Mouse (Mus musculus) neural tube, embryonic 12.5 days (tissue): ENCODE measurements around the gene Lyrm1. TPM values are rescaled to one million over a fixed set of nuclear protein-coding genes. Genes with fewer than 3 reads are reported as not detected.

Experiments used
- ATAC-seq: fragments of 200-750 bp; cut with Nextera tagmentation; 2 replicates; pipeline ENCODE4 v1.8.0; 2017; ENCODE audit warnings: low read depth, mild to moderate bottlenecking, moderate TSS enrichment, moderate library complexity; ENCODE audit not compliant: low FRiP score
- H3K27ac ChIP-seq: fragments of 300-500 bp; sonication (generic); 2 replicates; pipeline ENCODE4 v1.5.1; 2016
- H3K27me3 ChIP-seq: fragments of 300-500 bp; sonication (generic); replicated peaks from 2 replicates; pipeline ENCODE4 v1.6.1; 2016; ENCODE audit warnings: mild to moderate bottlenecking
- H3K36me3 ChIP-seq: fragments of 300-500 bp; sonication (generic); 2 replicates; pipeline ENCODE4 v1.6.1; 2016; ENCODE audit warnings: mild to moderate bottlenecking
- H3K4me1 ChIP-seq: fragments of 300-500 bp; sonication (generic); 2 replicates; pipeline ENCODE4 v1.6.1; 2016
- H3K4me2 ChIP-seq: fragments of 300-500 bp; sonication (generic); replicated peaks from 2 replicates; pipeline ENCODE4 v1.6.1; 2016; ENCODE audit warnings: mild to moderate bottlenecking
- H3K4me3 ChIP-seq: fragments of 300-500 bp; sonication (generic); 2 replicates; pipeline ENCODE4 v1.5.1; 2016
- H3K9ac ChIP-seq: fragments of 300-500 bp; sonication (generic); 2 replicates; pipeline ENCODE4 v1.6.1; 2016; ENCODE audit warnings: mild to moderate bottlenecking
- H3K9me3 ChIP-seq: fragments of 300-500 bp; sonication (generic); 2 replicates; pipeline ENCODE4 v1.6.1; 2016; ENCODE audit warnings: mild to moderate bottlenecking
- WGBS: fragments of 180-500 bp; shearing (Covaris S2); methylation state at CpG from one replicate; pipeline ENCODE4 v1.1.7; 2016; 5-methylcytosine and 5-hydroxymethylcytosine counted together
- polyA plus RNA-seq: library from polyadenylated mRNA; unstranded; fragments of >200 nt; fragmentation: Nextera tagmentation; extraction: Ambion mirVana; gene quantifications from 2 replicates; pipeline ENCODE4 v1.2.1, GENCODE M21; 2016

Gene Lyrm1
- 12.6 and 14.9 TPM in 2 replicates for polyA plus RNA-seq

DNA sequence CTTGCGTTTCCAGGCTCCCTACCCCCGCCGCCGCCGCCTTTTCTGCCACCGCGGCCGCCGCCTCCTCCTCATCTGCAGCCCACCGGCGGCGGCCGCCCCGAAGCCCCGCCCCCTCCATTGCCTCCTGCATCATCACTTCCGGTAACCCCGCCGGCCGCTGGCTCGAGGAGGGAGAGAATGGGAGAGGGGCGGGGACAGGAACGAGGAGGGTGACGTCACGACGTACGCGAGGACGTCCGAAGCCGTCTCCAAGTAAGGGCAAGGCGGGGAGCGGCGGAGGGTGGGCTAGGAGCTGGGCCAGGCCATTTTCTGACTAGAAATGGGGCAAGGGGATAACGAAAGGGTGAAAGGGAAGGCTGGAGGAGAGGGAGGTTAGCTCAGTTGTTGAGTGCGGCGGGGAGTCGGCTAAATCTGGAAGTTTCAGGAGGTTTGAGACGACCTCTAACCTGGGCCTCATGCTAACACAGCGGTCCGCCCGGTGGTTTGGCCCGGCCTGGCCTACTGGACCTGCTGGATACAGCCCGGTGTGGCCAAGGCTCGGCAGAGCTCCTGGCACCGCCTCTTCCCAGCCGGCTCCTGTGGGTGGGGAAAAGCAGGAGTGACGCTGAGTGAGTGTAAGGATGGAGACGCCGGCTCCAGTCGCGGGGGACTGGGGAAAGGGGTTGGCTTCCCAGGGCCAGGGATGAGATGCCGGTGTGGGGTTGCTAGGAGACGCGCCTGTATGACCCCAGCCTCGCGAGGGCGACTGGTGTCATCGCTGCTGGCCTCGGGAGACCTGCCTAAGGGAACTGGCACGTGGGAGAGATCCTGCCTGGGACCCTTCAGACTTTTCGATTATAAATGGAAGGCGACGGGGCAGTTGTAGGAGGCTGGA is at the start of gene Lyrm1, which contains the start of gene Dcun1d3:
Gene Lyrm1, plus strand, starts transcription at position 223 of the 874 bp plus-strand sequence.
Gene Dcun1d3, minus strand, starts transcription at position 660 of the 874 bp plus-strand sequence.
- Histone ChIP-seq H3K4me1 (peaks cover 19% of the 10 kb centered on the region), H3K4me2 (peak within 1 kb of the TSS; percentile 76), H3K27ac (peak within 1 kb of the TSS; percentile 86), H3K9me3 (no peaks in the 10 kb centered on the region), H3K4me3 (peak within 1 kb of the TSS; percentile 71), H3K9ac (peak within 1 kb of the TSS; percentile 77), H3K36me3 (no peaks in the 10 kb centered on the region), H3K27me3 (no peaks in the 10 kb centered on the region)
- peak; percentile 99 for ATAC-seq
- under 1% methylated on average over 63 of the region's 63 CpGs for WGBS

DNA sequence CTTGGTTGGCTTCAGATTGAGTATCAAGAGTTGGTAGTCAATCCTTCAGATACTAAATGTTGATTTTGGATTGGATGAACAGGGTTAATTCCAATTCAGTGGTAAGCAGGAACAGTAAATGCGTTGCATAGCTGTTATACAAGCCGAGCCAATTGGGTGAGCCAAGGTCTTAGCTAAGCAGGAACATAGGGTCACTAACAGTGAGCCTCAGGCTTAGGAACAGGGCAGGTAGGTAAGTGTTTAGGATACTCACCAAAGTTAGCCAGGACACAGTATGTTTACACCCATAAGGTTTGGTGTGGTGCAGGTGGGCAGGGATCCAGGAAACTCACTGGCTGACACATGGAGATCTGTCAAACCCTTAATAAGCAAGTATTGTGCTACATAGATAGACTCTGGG is 48.3 kb upstream of the Lyrm1 start:
- Histone ChIP-seq H3K27ac (no peak overlapping the region), H3K4me2 (no peak overlapping the region), H3K9ac (no peak overlapping the region), H3K27me3 (no peaks in the 10 kb centered on the region), H3K9me3 (no peaks in the 10 kb centered on the region), H3K4me1 (no peaks in the 10 kb centered on the region), H3K4me3 (no peak overlapping the region), H3K36me3 (peaks cover 7% of the 10 kb centered on the region; the same call in 1 of the 2 replicates)
- ATAC-seq = no peak
- WGBS = 96% methylated on average over 2 of the region's 2 CpGs

DNA sequence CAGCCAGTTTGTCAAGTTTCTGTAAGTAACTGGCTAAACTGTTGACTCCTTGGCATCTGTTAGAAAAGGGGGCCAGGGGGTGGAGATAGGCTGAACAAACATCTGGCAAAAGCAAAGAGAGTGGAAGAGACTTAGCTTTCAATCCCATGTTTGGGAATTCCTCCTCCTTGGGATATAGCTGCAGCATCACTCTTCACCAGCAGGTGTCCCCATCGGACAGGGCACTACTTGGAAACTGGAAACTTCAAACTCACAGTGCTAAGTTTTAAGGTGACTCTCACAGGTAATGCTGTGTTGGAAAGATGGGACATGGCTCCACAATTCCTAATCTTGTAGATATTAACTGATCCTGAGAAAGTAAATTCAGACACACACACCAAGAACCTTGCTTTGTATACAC is 46.6 kb upstream of the Lyrm1 start:
- no peaks in the 10 kb centered on the region for H3K9me3 ChIP-seq
- no peaks in the 10 kb centered on the region for H3K27me3 ChIP-seq
- H3K4me3 ChIP-seq = no peak overlapping the region
- ATAC-seq = no peak
- no peak overlapping the region for H3K4me2 ChIP-seq
- H3K4me1 ChIP-seq = no peaks in the 10 kb centered on the region
- 3% methylated on average over 1 of the region's 1 CpGs for WGBS
- no peak overlapping the region for H3K9ac ChIP-seq
- H3K27ac ChIP-seq = no peak overlapping the region
- H3K36me3 ChIP-seq = peaks cover 10% of the 10 kb centered on the region; the same call in 1 of the 2 replicates

DNA sequence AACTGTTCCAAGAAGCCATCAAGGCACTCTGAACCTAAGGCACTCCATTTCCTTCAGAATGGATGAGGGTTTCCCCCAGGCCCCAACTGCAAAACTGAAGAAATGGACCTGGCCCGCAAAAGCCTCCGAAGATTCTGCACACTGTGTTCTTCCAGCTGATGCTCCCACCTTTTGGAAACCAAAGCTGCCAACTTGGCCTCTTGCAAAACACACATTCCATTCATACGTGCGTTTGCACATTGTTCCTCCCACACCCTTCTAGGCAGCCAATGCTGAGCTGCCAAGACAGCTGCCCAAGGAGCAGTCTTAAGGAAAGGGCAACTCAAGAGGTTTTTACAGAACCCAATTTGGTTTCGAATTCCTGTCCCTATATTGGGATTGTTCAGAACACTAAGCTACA is 44.9 kb upstream of the Lyrm1 start:
- no peak overlapping the region for H3K4me2 ChIP-seq
- WGBS = 84% methylated on average over 5 of the region's 5 CpGs
- no peaks in the 10 kb centered on the region for H3K27me3 ChIP-seq
- H3K4me3 ChIP-seq = no peak overlapping the region
- no peaks in the 10 kb centered on the region for H3K4me1 ChIP-seq
- H3K27ac ChIP-seq = no peak overlapping the region
- no peak for ATAC-seq
- H3K9ac ChIP-seq = no peak overlapping the region
- H3K36me3 ChIP-seq = peaks cover 6% of the 10 kb centered on the region; the same call in 1 of the 2 replicates
- H3K9me3 ChIP-seq = no peaks in the 10 kb centered on the region

DNA sequence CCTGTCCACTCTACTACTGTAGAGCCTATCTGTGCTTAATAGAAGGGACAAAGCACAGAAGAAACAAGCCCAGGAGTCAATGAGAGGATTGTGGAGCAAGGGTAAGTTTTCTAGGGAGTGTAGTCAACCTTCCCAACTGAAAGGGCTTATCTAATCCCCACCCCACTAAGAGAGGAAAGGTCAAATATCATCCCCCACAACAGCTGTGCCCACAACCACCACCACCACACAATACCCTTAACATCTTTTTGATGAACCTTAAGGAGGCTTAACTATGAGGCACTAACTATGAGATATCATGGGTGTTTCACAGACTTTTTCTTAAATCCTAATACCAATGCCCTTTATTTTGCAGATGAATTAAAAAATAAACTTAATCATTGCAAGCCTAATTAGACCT is 43.2 kb upstream of the Lyrm1 start:
- no peak for ATAC-seq
- no peaks in the 10 kb centered on the region for H3K9me3 ChIP-seq

DNA sequence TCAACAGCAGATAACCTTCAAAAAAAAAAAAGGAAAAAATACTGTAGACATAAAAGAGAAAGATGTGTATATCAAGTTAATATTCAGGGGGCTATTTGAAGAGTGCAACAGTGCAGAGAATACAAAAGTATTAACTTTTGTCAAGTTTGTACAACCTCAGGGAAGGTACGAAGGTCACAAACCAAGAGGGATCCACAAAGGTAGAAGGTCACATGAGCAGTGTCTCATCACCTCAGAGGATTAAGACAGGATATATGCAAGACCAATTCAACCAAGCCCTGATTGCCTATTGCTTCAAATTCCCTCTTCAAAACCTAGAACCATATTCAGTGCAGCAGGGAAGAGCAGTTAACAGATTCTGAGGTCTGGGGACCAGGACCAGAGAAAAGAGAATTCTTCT is 42.5 kb upstream of the Lyrm1 start:
- WGBS = 84% methylated on average over 1 of the region's 1 CpGs
- ATAC-seq = no peak
- Histone ChIP-seq H3K9ac (no peak overlapping the region), H3K36me3 (peaks cover 12% of the 10 kb centered on the region; the same call in 1 of the 2 replicates), H3K4me2 (no peak overlapping the region), H3K9me3 (no peaks in the 10 kb centered on the region), H3K27ac (no peak overlapping the region), H3K4me3 (no peak overlapping the region), H3K4me1 (no peaks in the 10 kb centered on the region), H3K27me3 (no peaks in the 10 kb centered on the region)

More for the DNA sequence above, 43.2 kb upstream of the Lyrm1 start:
- H3K4me3 ChIP-seq = no peak overlapping the region
- no peaks in the 10 kb centered on the region for H3K27me3 ChIP-seq
- no peaks in the 10 kb centered on the region for H3K4me1 ChIP-seq
- H3K4me2 ChIP-seq = no peak overlapping the region
- peaks cover 7% of the 10 kb centered on the region; the same call in 1 of the 2 replicates for H3K36me3 ChIP-seq
- H3K27ac ChIP-seq = no peak overlapping the region
- H3K9ac ChIP-seq = no peak overlapping the region

DNA sequence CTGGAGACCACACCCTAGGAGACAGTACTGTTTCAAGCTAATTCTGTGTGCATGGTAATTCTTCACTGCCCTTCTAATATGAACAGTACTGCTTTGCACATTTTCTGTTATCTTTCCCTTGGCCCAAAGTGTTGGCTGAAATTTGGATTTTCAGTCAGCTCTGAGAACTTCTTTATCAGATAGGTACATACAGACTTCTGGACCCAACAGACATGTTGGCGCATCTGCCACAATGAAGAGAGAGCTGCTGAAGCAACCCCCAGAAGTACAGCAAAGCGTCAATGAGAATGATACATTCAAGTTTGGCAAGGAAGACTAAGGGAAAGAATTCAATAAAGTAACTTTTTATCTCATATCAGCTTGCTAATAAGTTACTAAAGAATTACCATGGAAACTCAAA is 41.3 kb upstream of the Lyrm1 start:
- ATAC-seq = no peak
- 98% methylated on average over 2 of the region's 2 CpGs for WGBS
- Histone ChIP-seq H3K9me3 (no peaks in the 10 kb centered on the region), H3K27ac (no peak overlapping the region), H3K4me2 (no peak overlapping the region), H3K9ac (no peak overlapping the region), H3K27me3 (no peaks in the 10 kb centered on the region), H3K36me3 (peaks cover 19% of the 10 kb centered on the region), H3K4me3 (no peak overlapping the region), H3K4me1 (no peaks in the 10 kb centered on the region)

DNA sequence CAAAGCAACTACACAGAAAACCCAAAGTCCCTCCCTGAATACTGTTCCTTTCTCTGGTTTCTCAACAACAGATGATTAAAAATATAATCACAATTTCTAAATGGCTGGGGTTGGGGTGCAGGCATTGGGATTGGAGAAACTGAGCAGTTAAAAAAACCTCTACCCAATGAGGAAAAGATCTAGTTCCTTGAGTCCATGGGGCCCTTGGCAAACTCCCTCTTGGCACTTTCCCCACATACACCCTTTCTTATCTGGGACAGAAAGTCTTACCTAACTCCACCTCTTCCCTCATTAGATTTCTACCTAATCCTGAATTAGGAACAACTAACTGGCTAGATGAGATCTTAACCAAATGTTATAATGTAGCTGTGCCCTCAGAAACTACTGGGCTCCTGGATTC is 40.6 kb upstream of the Lyrm1 start:
- H3K9me3 ChIP-seq = no peaks in the 10 kb centered on the region
- no peak overlapping the region for H3K4me2 ChIP-seq
- H3K4me1 ChIP-seq = no peaks in the 10 kb centered on the region
- H3K27ac ChIP-seq = no peak overlapping the region
- H3K9ac ChIP-seq = no peak overlapping the region
- H3K27me3 ChIP-seq = no peaks in the 10 kb centered on the region
- H3K4me3 ChIP-seq = no peak overlapping the region
- peaks cover 22% of the 10 kb centered on the region for H3K36me3 ChIP-seq
- no peak for ATAC-seq

DNA sequence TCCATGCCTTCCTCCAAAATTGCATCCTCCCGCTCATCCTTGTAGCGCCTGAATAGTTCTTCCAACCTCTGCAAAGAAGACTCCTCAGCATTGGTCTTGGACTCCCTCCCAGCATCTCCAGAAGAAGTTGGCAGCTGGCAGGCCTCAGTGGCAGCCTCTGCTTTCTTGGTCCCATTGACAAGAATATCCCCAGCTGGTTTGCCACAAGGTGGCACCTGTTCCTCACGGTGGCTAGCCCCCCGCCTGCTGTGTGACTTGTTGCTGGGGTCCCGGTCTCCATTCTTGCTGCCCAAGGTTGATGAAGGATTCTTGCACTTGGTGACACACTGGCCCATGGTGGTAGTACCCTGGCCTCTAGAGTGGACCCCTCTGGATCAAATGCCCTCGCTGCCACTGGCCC is 36.2 kb upstream of the Lyrm1 start:
- H3K4me3 ChIP-seq = no peak overlapping the region
- H3K9me3 ChIP-seq = no peaks in the 10 kb centered on the region
- H3K36me3 ChIP-seq = peaks cover 19% of the 10 kb centered on the region
- H3K4me2 ChIP-seq = no peak overlapping the region
- ATAC-seq = no peak
- peaks cover 12% of the 10 kb centered on the region for H3K4me1 ChIP-seq
- no peaks in the 10 kb centered on the region for H3K27me3 ChIP-seq
- H3K9ac ChIP-seq = no peak overlapping the region
- 79% methylated on average over 6 of the region's 6 CpGs for WGBS
- no peak overlapping the region for H3K27ac ChIP-seq

DNA sequence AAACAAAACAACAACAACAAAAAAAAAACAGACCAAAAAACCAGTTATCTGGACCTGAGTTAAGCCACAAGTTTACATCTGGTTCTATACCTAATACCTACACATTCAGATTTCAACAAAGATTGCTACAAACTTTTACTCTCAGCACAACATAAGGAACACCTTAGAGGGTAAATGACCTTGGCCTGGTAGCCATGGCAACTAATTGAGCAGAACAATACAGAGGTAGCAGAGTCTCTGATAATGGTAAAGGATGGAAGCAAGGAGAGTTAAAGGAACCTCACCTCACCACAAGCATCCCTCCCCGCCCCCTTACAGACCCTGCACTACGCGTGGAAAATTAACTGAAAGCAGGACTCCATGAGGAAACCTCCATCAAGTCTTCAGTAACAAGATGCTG is 35.5 kb upstream of the Lyrm1 start:
- Histone ChIP-seq H3K4me3 (no peak overlapping the region), H3K9me3 (no peaks in the 10 kb centered on the region), H3K36me3 (peaks cover 19% of the 10 kb centered on the region), H3K9ac (no peak overlapping the region), H3K27ac (no peak overlapping the region), H3K27me3 (no peaks in the 10 kb centered on the region), H3K4me1 (peaks cover 12% of the 10 kb centered on the region), H3K4me2 (no peak overlapping the region)
- whole genome bisulfite sequencing = 86% methylated on average over 3 of the region's 3 CpGs
- no peak for ATAC-seq

DNA sequence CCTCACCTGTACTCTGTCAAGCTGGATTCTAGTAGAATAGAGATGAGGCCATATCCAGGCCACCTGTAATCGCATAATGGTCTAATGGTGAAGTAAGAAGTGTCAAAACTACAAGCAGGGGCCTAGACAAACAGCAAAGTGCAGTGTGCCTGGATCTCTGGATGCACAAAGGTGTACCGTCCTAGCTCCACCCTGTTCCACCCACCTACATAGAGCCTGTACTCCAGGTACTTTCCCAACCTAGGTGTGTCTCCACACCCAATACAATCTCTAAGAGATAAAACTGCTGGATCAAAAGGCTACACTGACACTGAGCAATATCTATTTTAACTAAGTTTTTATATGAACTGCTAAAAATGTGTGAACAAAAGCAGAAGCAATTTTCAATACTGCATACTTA is 35.1 kb upstream of the Lyrm1 start:
- Histone ChIP-seq H3K4me2 (no peak overlapping the region), H3K27ac (no peak overlapping the region), H3K4me1 (peaks cover 12% of the 10 kb centered on the region), H3K4me3 (no peak overlapping the region), H3K27me3 (no peaks in the 10 kb centered on the region), H3K9ac (no peak overlapping the region), H3K9me3 (no peaks in the 10 kb centered on the region), H3K36me3 (peaks cover 19% of the 10 kb centered on the region)
- WGBS = 86% methylated on average over 2 of the region's 2 CpGs
- ATAC-seq = no peak

DNA sequence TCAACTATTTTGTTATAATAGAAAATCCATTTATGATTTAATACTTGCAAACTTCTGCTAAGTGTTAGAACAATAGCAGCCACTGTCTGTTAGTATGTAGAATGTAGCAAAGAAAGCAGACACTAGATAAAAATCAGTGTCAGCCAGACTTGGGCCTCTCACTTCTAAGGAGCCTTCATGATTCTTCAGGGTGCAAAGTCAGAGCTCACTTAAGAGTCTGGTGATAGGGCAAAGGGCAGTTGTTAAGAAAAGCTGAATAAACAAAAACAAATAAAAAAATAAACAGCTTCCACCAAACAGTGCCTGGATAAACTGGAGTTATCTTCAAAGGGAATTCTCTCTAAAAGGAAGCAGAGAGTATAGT is 34.7 kb upstream of the Lyrm1 start:
- Histone ChIP-seq H3K9me3 (no peaks in the 10 kb centered on the region), H3K4me2 (no peak overlapping the region), H3K27ac (no peak overlapping the region), H3K27me3 (no peaks in the 10 kb centered on the region), H3K9ac (no peak overlapping the region), H3K4me3 (no peak overlapping the region), H3K4me1 (peaks cover 12% of the 10 kb centered on the region), H3K36me3 (peaks cover 19% of the 10 kb centered on the region)
- ATAC-seq = no peak
